8 mouse cellular contexts compared by ENCODE assay signal in the genomic region with DNA sequence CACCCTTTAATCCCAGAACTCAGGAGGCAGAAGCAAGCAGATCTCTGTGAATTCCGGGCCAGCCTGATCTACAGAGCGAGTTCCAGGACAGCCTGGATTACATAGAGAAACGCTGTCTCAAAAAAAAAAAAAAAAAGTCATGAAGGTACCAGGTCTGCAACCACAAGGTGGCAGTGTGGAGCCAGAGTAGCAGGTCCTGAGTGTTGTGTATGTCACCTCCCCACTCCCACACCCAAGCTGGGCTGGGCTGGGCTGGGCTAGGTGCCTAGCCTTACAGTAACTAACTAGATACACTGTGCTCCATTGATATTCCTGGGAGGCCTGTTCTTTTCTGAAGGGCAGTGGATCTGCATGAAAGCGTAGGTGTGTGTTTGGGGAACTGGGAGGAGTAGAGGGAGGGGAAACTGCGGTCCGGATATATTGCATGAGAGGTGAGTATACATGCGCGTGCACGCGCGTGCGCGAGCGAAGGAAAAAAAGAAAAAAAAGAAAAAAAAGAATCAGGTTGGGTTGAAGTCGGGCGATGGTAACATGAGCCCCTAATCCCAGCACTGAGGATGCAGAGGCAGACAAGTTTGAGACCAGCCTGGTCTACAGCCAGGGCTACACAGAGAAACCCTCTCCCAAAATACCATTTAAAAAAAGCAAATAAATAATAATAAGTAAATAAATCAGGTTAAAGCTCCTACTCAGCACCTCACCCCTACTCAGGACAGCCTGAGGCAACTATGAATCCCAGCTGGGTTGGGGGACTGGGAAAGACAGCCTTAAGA. TPM values are rescaled to one million over a fixed set of nuclear protein-coding genes. Genes with fewer than 3 reads are reported as not detected.
DNase-seq lines count a peak whose midpoint lies in the region; ATAC-seq and TF ChIP-seq lines count a peak whose summit lies in the region.

No protein-coding gene starts in this region.

- 88% methylated on average over 16 of the region's 16 CpGs for WGBS in forebrain, embryonic 13.5 days
- 72% methylated on average over 16 of the region's 16 CpGs for WGBS in lung, postnatal 0 days

- H3K4me1 ChIP-seq in forebrain, embryonic 13.5 days, result no peaks in the 10 kb centered on the region
- no peaks in the 10 kb centered on the region for H3K4me1 ChIP-seq in lung, postnatal 0 days (ENCODE audit: insufficient read depth, low read depth, low read length)

- peak; percentile 45 for DNase-seq in MN1 (ENCODE audit: low spot score)
- DNase-seq in c-Kit-positive CD71-positive TER-119-negative erythroid progenitor cells, embryonic 14.5 days (ENCODE audit: low read depth), result peak; percentile 85
- peak; percentile 74 to 90 for DNase-seq in heart, postnatal 10 days
- DNase-seq in layer of hippocampus, adult 9-10 months (ENCODE audit: low spot score), result peak; percentile 39
- peak; percentile 87 for DNase-seq in lung, postnatal 0 days (ENCODE audit: low spot score)
- DNase-seq in right cerebral cortex, postnatal 25 days, result peak; percentile 44
- DNase-seq in urinary bladder, postnatal 25 days (ENCODE audit: low spot score), result peak; percentile 86

- 0 out of 2 replicates have a peak, but pooled peaks have one; percentile 45 for ATAC-seq in forebrain, embryonic 13.5 days
- ATAC-seq in lung, postnatal 0 days, result peak; percentile 84

- H3K27ac ChIP-seq in forebrain, embryonic 13.5 days, result no peak overlapping the region
- H3K27ac ChIP-seq in lung, postnatal 0 days (ENCODE audit: low read length), result no peak overlapping the region

- H3K9ac ChIP-seq in forebrain, embryonic 13.5 days, result no peak overlapping the region
- no peak overlapping the region for H3K9ac ChIP-seq in lung, postnatal 0 days (replicated peaks; ENCODE audit: low read depth)

- no peaks in the 10 kb centered on the region for H3K9me3 ChIP-seq in forebrain, embryonic 13.5 days (replicated peaks)
- no peaks in the 10 kb centered on the region for H3K9me3 ChIP-seq in lung, postnatal 0 days (ENCODE audit: low read length)

- TF ChIP-seq CTCF in lung, postnatal 0 days (IDR thresholded peaks at IDR 0.05), result peak; percentile 82

- H3K4me3 ChIP-seq in forebrain, embryonic 13.5 days, result no peak overlapping the region
- H3K4me3 ChIP-seq in lung, postnatal 0 days (ENCODE audit: low read depth, low read length), result no peak overlapping the region

- intact Hi-C loops in heart, postnatal 10 days (cut with DNase I), result loop anchor here (1.0 to 10.0 kb wide), 3 partner anchors 45 to 151 kb away; no protein-coding TSS in a partner anchor

- no peak overlapping the region for H3K4me2 ChIP-seq in forebrain, embryonic 13.5 days
- H3K4me2 ChIP-seq in lung, postnatal 0 days (replicated peaks; ENCODE audit: low read depth, low read length), result no peak overlapping the region

- no peaks in the 10 kb centered on the region for H3K27me3 ChIP-seq in forebrain, embryonic 13.5 days
- no peaks in the 10 kb centered on the region for H3K27me3 ChIP-seq in lung, postnatal 0 days (replicated peaks; ENCODE audit: insufficient read depth, low read length)

- TF ChIP-seq EP300 in lung, postnatal 0 days (IDR thresholded peaks at IDR 0.05), result no peak

- H3K36me3 ChIP-seq in forebrain, embryonic 13.5 days (ENCODE audit: poor library complexity, severe bottlenecking), result no peaks in the 10 kb centered on the region
- H3K36me3 ChIP-seq in lung, postnatal 0 days (ENCODE audit: insufficient read depth, low read length), result no peaks in the 10 kb centered on the region

RNA-seq across cellular contexts. Expression of a gene that starts 14.5 kb away (rescaled TPM):
- not detected in 2 replicates for polyA plus RNA-seq in forebrain, embryonic 13.5 days (2015; fragmentation: Nextera tagmentation; extraction: Ambion mirVana)
- not detected for total RNA-seq in heart, postnatal 10 days (2021)
- not detected in 2 replicates for polyA plus RNA-seq in lung, postnatal 0 days (2015; fragmentation: Nextera tagmentation; extraction: Ambion mirVana)

RNA-seq across cellular contexts. Expression of a gene that starts 24.6 kb away (rescaled TPM):
- not detected in 2 replicates for polyA plus RNA-seq in forebrain, embryonic 13.5 days (2015; fragmentation: Nextera tagmentation; extraction: Ambion mirVana)
- total RNA-seq in heart, postnatal 10 days (2021), result 1 to 10 TPM; 1.1 to 2.1 TPM
- 0.80 and 1.1 TPM in 2 replicates for polyA plus RNA-seq in lung, postnatal 0 days (2015; fragmentation: Nextera tagmentation; extraction: Ambion mirVana)
